Comparison of ENCODE assay signal across 17 mouse cellular contexts in genomic region chr5:96961852-96962251, GRCm38 (mm10).
"Had no signal": no experiment of that assay in that cellular context is flagged by ENCODE, and none has a peak within 500 bp of the region (broad histone marks: within the 10 kb centered on the region; RNA-seq: fewer than 3 reads in every experiment).

No protein-coding gene starts in this region.

- H3K36me3 ChIP-seq: limb, embryonic 13.5 days; liver, embryonic 12.5 days; midbrain, embryonic 10.5 days; midbrain, embryonic 13.5 days had no signal

- H3K4me3 ChIP-seq: layer of hippocampus, adult 2 months; left cerebral cortex, adult 2 months; limb, embryonic 13.5 days; liver, embryonic 12.5 days; megakaryocyte, embryonic 14.5 days; midbrain, embryonic 10.5 days; midbrain, embryonic 13.5 days; myocyte had no signal

- H3K27ac ChIP-seq: kidney, postnatal 0 days; layer of hippocampus, adult 2 months; left cerebral cortex, adult 2 months; limb, embryonic 13.5 days; liver, embryonic 12.5 days; midbrain, embryonic 10.5 days; midbrain, embryonic 13.5 days had no signal

- H3K4me2 ChIP-seq: limb, embryonic 13.5 days; liver, embryonic 12.5 days; lung, embryonic 14.5 days; midbrain, embryonic 13.5 days had no signal

- DNase-seq: liver; right cerebral cortex, postnatal 4 days; thymus, adult 18-20 months; thymus, postnatal 36 days had no signal

- H3K9ac ChIP-seq: limb, embryonic 13.5 days; liver, embryonic 12.5 days; lung, embryonic 14.5 days; midbrain, embryonic 13.5 days had no signal

- ATAC-seq: intestine, postnatal 0 days; liver, embryonic 12.5 days; lung, postnatal 0 days; midbrain, embryonic 13.5 days; midbrain, embryonic 16.5 days had no signal

- H3K27me3 ChIP-seq: limb, embryonic 13.5 days; liver, embryonic 12.5 days; megakaryocyte, embryonic 14.5 days; midbrain, embryonic 13.5 days had no signal

- H3K9me3 ChIP-seq: limb, embryonic 13.5 days; liver, embryonic 12.5 days; megakaryocyte, embryonic 14.5 days; midbrain, embryonic 10.5 days; midbrain, embryonic 13.5 days had no signal
